Mouse (Mus musculus) stomach, embryonic 15.5 days (tissue): ENCODE data around the gene Camp. TPM values are rescaled to one million over a fixed set of nuclear protein-coding genes. Genes with fewer than 3 reads are reported as not detected.

Source experiments
- microRNA-seq: library from miRNA; unstranded; fragments of <30 nt; microRNA quantifications from one replicate; pipeline ENCODE4, GENCODE M21; 2016
- polyA plus RNA-seq: library from polyadenylated mRNA; unstranded; fragments of >200 nt; fragmentation: Nextera tagmentation; extraction: Ambion mirVana; gene quantifications from 2 replicates; pipeline ENCODE4 v1.2.1, GENCODE M21; 2015

Gene Camp
- polyA plus RNA-seq, 1 experiment from 2014 or later = 22.7 TPM

Small RNA genes within 50 kb of the gene (microRNA-seq; reads per million reads assigned to microRNA genes)
- 1.4 reads per million for gene Mir7089

Other genes starting within 250 kb of the Camp start
- gene Fbxw24, start 223.6 kb downstream of the Camp start, polyA plus RNA-seq = not detected in 2 replicates
- not detected in 2 replicates for gene Fbxw25, start 185.0 kb downstream of the Camp start, polyA plus RNA-seq
- not detected in 2 replicates for gene Fbxw18, start 146.9 kb downstream of the Camp start, polyA plus RNA-seq
- 0.06 and 0.09 TPM in 2 replicates for gene Fbxw26, start 103.5 kb downstream of the Camp start, polyA plus RNA-seq
- gene Fbxw27, start 58.9 kb downstream of the Camp start, polyA plus RNA-seq = not detected in 2 replicates
- 0.22 TPM in 1 of 2 replicates, not detected in the other for gene Spink8, start 37.3 kb downstream of the Camp start, polyA plus RNA-seq
- 66.8 and 67.7 TPM in 2 replicates for gene Nme6, start 16.9 kb downstream of the Camp start, polyA plus RNA-seq
- gene Cdc25a, start 26.0 kb upstream of the Camp start, polyA plus RNA-seq = 28.8 and 33.2 TPM in 2 replicates
- 55.6 and 63.8 TPM in 2 replicates for gene Map4, start 81.8 kb upstream of the Camp start, polyA plus RNA-seq